Mouse (Mus musculus) heart, postnatal 0 days (tissue): Measurements from ENCODE around the gene Oser1.

ENCODE experiments used
- CTCF ChIP-seq: IDR thresholded peaks from 2 replicates; pipeline ENCODE4 v1.5.1; 2016; ENCODE audit warnings: antibody characterized with exemption, control low read depth, low read depth
- EP300 ChIP-seq: IDR thresholded peaks from 2 replicates; pipeline ENCODE4 v1.6.1; 2016; ENCODE audit warnings: antibody characterized with exemption, low read depth

- TF ChIP-seq EP300, result no peak
- TF ChIP-seq CTCF, result no peak
Measured at GRCm38 (mm10) chr2:163467585-163467984, 43.1 kb upstream of the Oser1 start.
